Mouse (Mus musculus) myocyte (in vitro differentiated cells): ENCODE results near the gene Gm44790. TPM values are rescaled to one million over a fixed set of nuclear protein-coding genes. Genes with fewer than 3 reads are reported as not detected.
A peak's percentile ranks its signal among the peaks of the same experiment; 100 is the strongest.

Experiments
- H3K27me3 ChIP-seq: one replicate; pipeline ENCODE4 v1.6.1; 2011; ENCODE audit not compliant: control insufficient read depth, insufficient read depth, insufficient read length
- H3K36me3 ChIP-seq: one replicate; pipeline ENCODE4 v1.6.1; 2011; ENCODE audit not compliant: control insufficient read depth, insufficient read depth
- H3K4me2 ChIP-seq: one replicate; pipeline ENCODE4 v1.6.1; 2011; ENCODE audit warnings: low read depth, control low read depth
- H3K4me3 ChIP-seq: one replicate; pipeline ENCODE4 v1.5.1; 2011; ENCODE audit warnings: mild to moderate bottlenecking, control low read depth, moderate library complexity
- H3K79me2 ChIP-seq: one replicate; pipeline ENCODE4 v1.6.1; 2011; ENCODE audit not compliant: control insufficient read depth, insufficient read depth
- H3ac ChIP-seq: one replicate; pipeline ENCODE4 v1.6.1; 2011; ENCODE audit not compliant: control insufficient read depth, insufficient read length
- CEBPB ChIP-seq: IDR thresholded peaks from 2 replicates; pipeline ENCODE4 v1.6.1; 2011; ENCODE audit warnings: mild to moderate bottlenecking, moderate library complexity; ENCODE audit not compliant: poor library complexity, insufficient read depth, severe bottlenecking
- E2F4 ChIP-seq: IDR thresholded peaks from one replicate; pipeline ENCODE4 v1.6.1; 2011; ENCODE audit warnings: mild to moderate bottlenecking, control low read depth, moderate library complexity; ENCODE audit not compliant: insufficient read depth
- MAX ChIP-seq: IDR thresholded peaks from one replicate; pipeline ENCODE4 v1.6.1; 2011; ENCODE audit warnings: low read depth, mild to moderate bottlenecking, control low read depth
- MYOD1 ChIP-seq, 3 experiments: IDR thresholded peaks; one replicate each; pipeline ENCODE4 v1.6.1; 2011; ENCODE audit warnings: control low read depth in 2 of 3, low read depth in 2 of 3, mild to moderate bottlenecking in 2 of 3, moderate library complexity in 1 of 3; ENCODE audit not compliant: insufficient read length in 2 of 3, control insufficient read depth in 1 of 3
- MYOG ChIP-seq, 3 experiments: IDR thresholded peaks; one replicate each; pipeline ENCODE4 v1.6.1; 2011; ENCODE audit warnings: control low read depth in 2 of 3, low read depth in 2 of 3, mild to moderate bottlenecking in 2 of 3; ENCODE audit not compliant: insufficient read length in 2 of 3, control insufficient read depth in 1 of 3, insufficient read depth in 1 of 3
- POLR2A ChIP-seq: IDR thresholded peaks from one replicate; pipeline ENCODE4 v1.6.1; 2011; ENCODE audit warnings: low read depth, mild to moderate bottlenecking, control low read depth, moderate library complexity; ENCODE audit not compliant: insufficient read length
- POLR2AphosphoS2 ChIP-seq: IDR thresholded peaks from one replicate; pipeline ENCODE4 v1.6.1; 2011; ENCODE audit warnings: low read depth, control low read depth; ENCODE audit not compliant: insufficient read length
- REST ChIP-seq: IDR thresholded peaks from one replicate; pipeline ENCODE4 v1.6.1; 2011; ENCODE audit warnings: mild to moderate bottlenecking, control low read depth, moderate library complexity; ENCODE audit not compliant: insufficient read depth, insufficient read length
- SRF ChIP-seq: IDR thresholded peaks from one replicate; pipeline ENCODE4 v1.6.1; 2011; ENCODE audit warnings: low read depth; ENCODE audit not compliant: control insufficient read depth, insufficient read length
- TCF12 ChIP-seq: IDR thresholded peaks from one replicate; pipeline ENCODE4 v1.6.1; 2011; ENCODE audit warnings: mild to moderate bottlenecking, control low read depth; ENCODE audit not compliant: poor library complexity, insufficient read depth, severe bottlenecking
- TCF3 ChIP-seq: IDR thresholded peaks from one replicate; pipeline ENCODE4 v1.6.1; 2011; ENCODE audit warnings: low read depth, control low read depth; ENCODE audit not compliant: insufficient read length
- USF1 ChIP-seq: IDR thresholded peaks from one replicate; pipeline ENCODE4 v1.6.1; 2011; ENCODE audit warnings: low read depth, mild to moderate bottlenecking, control low read depth, moderate library complexity
- polyA plus RNA-seq: library from polyadenylated mRNA; unstranded; fragments of >200 nt; fragmentation: generic; extraction: Trizol; gene quantifications from one replicate; pipeline ENCODE4 v1.2.1, GENCODE M21; 2012; ENCODE audit warnings: missing spikeins

Gm44790 gene
- polyA plus RNA-seq, 1 experiment, result not detected

DNA sequence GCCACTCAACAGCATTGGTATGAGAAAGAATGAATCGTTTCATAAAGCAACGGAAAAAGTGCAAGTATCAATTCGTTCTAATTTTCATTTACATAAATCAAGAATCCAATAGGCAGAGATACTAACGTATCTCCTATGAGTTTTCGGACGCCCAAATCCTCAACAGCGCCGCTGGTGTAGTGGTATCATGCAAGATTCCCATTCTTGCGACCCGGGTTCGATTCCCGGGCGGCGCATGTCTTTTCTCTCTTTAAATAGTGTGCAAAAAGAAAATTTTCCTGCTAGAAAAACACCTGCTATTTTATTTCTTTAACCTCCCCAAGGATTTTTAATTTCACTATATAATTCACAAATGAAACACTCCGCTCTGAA lies 22.7 kb upstream of the Gm44790 start:
- peaks cover 43% of the 10 kb centered on the region for H3K79me2 ChIP-seq
- peaks cover 5% of the 10 kb centered on the region for H3K36me3 ChIP-seq
- H3ac ChIP-seq, result peak overlapping the region; percentile 93
- H3K4me2 ChIP-seq, result peak overlapping the region; percentile 77
- peak overlapping the region; percentile 90 for H3K4me3 ChIP-seq
- TF ChIP-seq USF1 (no peak), MYOD1 (IDR thresholded peaks at IDR 0.05; ENCODE audit: control insufficient read depth in 1 of 3, insufficient read length in 2 of 3, low read depth in 2 of 3) (no peak), CEBPB (peak; percentile 21; the same call in 1 of the 2 replicates), SRF (no peak), REST (no peak), TCF3 (no peak), MYOG (IDR thresholded peaks at IDR 0.05; ENCODE audit: control insufficient read depth in 1 of 3, insufficient read depth in 1 of 3, insufficient read length in 2 of 3, low read depth in 2 of 3) (no peak)
- no peaks in the 10 kb centered on the region for H3K27me3 ChIP-seq

GRCm38 (mm10) chr6:86404100-86404861 lies 22.2 kb upstream of the Gm44790 start, which contains the start of gene Tia1:
Gene Tia1, plus strand, starts transcription at chr6:86404219.
- peaks cover 5% of the 10 kb centered on the region for H3K36me3 ChIP-seq
- H3K27me3 ChIP-seq, result no peaks in the 10 kb centered on the region
- peak within 1 kb of the TSS; percentile 90 for H3K4me3 ChIP-seq
- peaks cover 49% of the 10 kb centered on the region for H3K79me2 ChIP-seq
- peak; percentile 78 for TF ChIP-seq POLR2AphosphoS2
- TF ChIP-seq CEBPB, result no peak
- no peak for TF ChIP-seq REST
- no peak for TF ChIP-seq SRF
- peak in 1 of 3 experiments; percentile 8 for TF ChIP-seq MYOD1 (IDR thresholded peaks at IDR 0.05; ENCODE audit: control insufficient read depth in 1 of 3, insufficient read length in 2 of 3, low read depth in 2 of 3)
- TF ChIP-seq POLR2A, result peak; percentile 62
- peak within 1 kb of the TSS; percentile 89 for H3K4me2 ChIP-seq
- peak within 1 kb of the TSS; percentile 93 for H3ac ChIP-seq

GRCm38 (mm10) chr6:86404996-86405395 lies 21.5 kb upstream of the Gm44790 start:
- TF ChIP-seq POLR2AphosphoS2 (no peak), CEBPB (0 out of 2 replicates have a peak, but pooled peaks have one; percentile 29), MYOG (IDR thresholded peaks at IDR 0.05; ENCODE audit: control insufficient read depth in 1 of 3, insufficient read depth in 1 of 3, insufficient read length in 2 of 3, low read depth in 2 of 3) (no peak)
- Histone ChIP-seq H3K36me3 (peaks cover 5% of the 10 kb centered on the region), H3K4me3 (peak overlapping the region; percentile 90), H3K27me3 (no peaks in the 10 kb centered on the region), H3K79me2 (peaks cover 56% of the 10 kb centered on the region), H3K4me2 (peak overlapping the region; percentile 89), H3ac (peak overlapping the region; percentile 93)

DNA sequence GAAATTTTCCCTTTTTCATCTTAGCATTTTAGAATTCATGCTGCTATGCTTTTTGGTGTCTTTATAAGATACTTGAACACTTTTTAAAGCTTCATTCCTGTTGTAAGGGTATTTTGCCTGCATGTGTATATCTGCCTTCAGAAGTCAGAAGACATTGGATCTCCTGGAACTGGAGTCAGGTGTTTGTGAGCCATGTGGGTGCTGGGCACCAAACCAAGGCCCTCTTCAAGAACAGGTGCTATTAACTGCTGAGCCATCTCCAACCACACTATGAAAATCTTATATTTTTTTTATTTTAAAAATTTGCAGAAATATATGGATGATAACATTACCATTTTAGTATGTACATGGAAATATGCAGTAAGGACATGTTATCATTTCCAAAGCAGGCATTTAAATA lies 20.2 kb upstream of the Gm44790 start:
- Histone ChIP-seq H3K27me3 (no peaks in the 10 kb centered on the region), H3K79me2 (peaks cover 69% of the 10 kb centered on the region), H3K36me3 (peaks cover 5% of the 10 kb centered on the region), H3ac (no peak overlapping the region), H3K4me3 (peak overlapping the region; percentile 90), H3K4me2 (peak overlapping the region; percentile 89)
- no peak for TF ChIP-seq POLR2A
- no peak for TF ChIP-seq MYOG (IDR thresholded peaks at IDR 0.05; ENCODE audit: control insufficient read depth in 1 of 3, insufficient read depth in 1 of 3, insufficient read length in 2 of 3, low read depth in 2 of 3)
- TF ChIP-seq MYOD1 (IDR thresholded peaks at IDR 0.05; ENCODE audit: control insufficient read depth in 1 of 3, insufficient read length in 2 of 3, low read depth in 2 of 3), result peak in 1 of 3 experiments; percentile 28

- peaks cover 92% of the 10 kb centered on the region for H3K36me3 ChIP-seq
- no peak overlapping the region for H3ac ChIP-seq
- H3K27me3 ChIP-seq, result no peaks in the 10 kb centered on the region
- H3K4me3 ChIP-seq, result no peak overlapping the region
- H3K4me2 ChIP-seq, result no peak overlapping the region
- H3K79me2 ChIP-seq, result peaks cover 8% of the 10 kb centered on the region
- no peak for TF ChIP-seq TCF3
- no peak for TF ChIP-seq REST
- TF ChIP-seq SRF, result no peak
- TF ChIP-seq MYOG (IDR thresholded peaks at IDR 0.05; ENCODE audit: control insufficient read depth in 1 of 3, insufficient read depth in 1 of 3, insufficient read length in 2 of 3, low read depth in 2 of 3), result no peak
- no peak for TF ChIP-seq POLR2A
- TF ChIP-seq MAX, result no peak
- TF ChIP-seq MYOD1 (IDR thresholded peaks at IDR 0.05; ENCODE audit: control insufficient read depth in 1 of 3, insufficient read length in 2 of 3, low read depth in 2 of 3), result no peak
- no peak for TF ChIP-seq USF1
- no peak for TF ChIP-seq CEBPB
- TF ChIP-seq POLR2AphosphoS2, result no peak
- TF ChIP-seq TCF12, result no peak
- TF ChIP-seq E2F4, result no peak
These were observed 7.7 kb upstream of the Gm44790 start for GRCm38 (mm10) chr6:86418711-86419110.
